Mouse (Mus musculus) MEL (cell line): ENCODE measurements around the gene Vti1b. TPM values are rescaled to one million over a fixed set of nuclear protein-coding genes. Genes with fewer than 3 reads are reported as not detected.

ENCODE experiments used
- DNase-seq: peaks from one replicate; pipeline ENCODE4 v3.0.0; 2011; ENCODE audit warnings: low read depth, low spot score
- H3K27ac ChIP-seq: 2 replicates; pipeline ENCODE4 v1.5.1; 2012; ENCODE audit warnings: low read depth, mild to moderate bottlenecking, control low read depth, low read length, moderate library complexity; ENCODE audit not compliant: control insufficient read depth
- H3K27me3 ChIP-seq, 2 experiments: fragments of 150-350 bp in 1 of 2; sonication (generic) in 1 of 2; 2 replicates each; pipeline ENCODE4 v1.6.1; 2012; ENCODE audit warnings: low read length in 2 of 2, mild to moderate bottlenecking in 2 of 2, improper control_type of control experiment in 1 of 2, moderate library complexity in 1 of 2; ENCODE audit not compliant: insufficient read depth in 2 of 2, control insufficient read depth in 1 of 2
- H3K36me3 ChIP-seq, 2 experiments: 2 replicates each; pipeline ENCODE4 v1.6.1; 2012 to 2014; ENCODE audit warnings: low read length in 2 of 2, improper control_type of control experiment in 1 of 2, inconsistent platforms in 1 of 2, mild to moderate bottlenecking in 1 of 2; ENCODE audit not compliant: insufficient read depth in 2 of 2, control insufficient read depth in 1 of 2
- H3K4me1 ChIP-seq, 2 experiments: fragments of 150-350 bp in 1 of 2; sonication (generic) in 1 of 2; 2 replicates each; pipeline ENCODE4 v1.6.1; 2012; ENCODE audit warnings: low read length in 2 of 2, improper control_type of control experiment in 1 of 2, mild to moderate bottlenecking in 1 of 2; ENCODE audit not compliant: insufficient read depth in 2 of 2, control insufficient read depth in 1 of 2
- H3K4me3 ChIP-seq, 2 experiments: fragments of 150-350 bp in 1 of 2; sonication (generic) in 1 of 2; 2 replicates each; pipeline ENCODE4 v1.5.1; 2012; ENCODE audit warnings: low read depth in 2 of 2, low read length in 2 of 2, mild to moderate bottlenecking in 2 of 2, moderate library complexity in 2 of 2, control low read depth in 1 of 2, improper control_type of control experiment in 1 of 2; ENCODE audit not compliant: control insufficient read depth in 1 of 2, insufficient read depth in 1 of 2
- H3K79me2 ChIP-seq: 2 replicates; pipeline ENCODE4 v1.6.1; 2012; ENCODE audit warnings: mild to moderate bottlenecking, low read length, moderate library complexity; ENCODE audit not compliant: control insufficient read depth, poor library complexity, insufficient read depth
- H3K9ac ChIP-seq: 2 replicates; pipeline ENCODE4 v1.6.1; 2012; ENCODE audit warnings: low read depth, mild to moderate bottlenecking, control low read depth, low read length, moderate library complexity; ENCODE audit not compliant: control insufficient read depth, poor library complexity, severe bottlenecking
- H3K9me3 ChIP-seq: fragments of 150-350 bp; sonication (generic); replicated peaks from 2 replicates; pipeline ENCODE4 v1.6.1; 2012; ENCODE audit warnings: mild to moderate bottlenecking, low read length, improper control_type of control experiment, moderate library complexity; ENCODE audit not compliant: insufficient read depth
- CHD1 ChIP-seq: IDR thresholded peaks from 2 replicates; pipeline ENCODE4 v1.6.1; 2012; ENCODE audit warnings: low read depth, mild to moderate bottlenecking, inconsistent platforms, low read length, improper control_type of control experiment
- CTCF ChIP-seq, 3 experiments: IDR thresholded peaks in 2 of 3; conservative IDR thresholded peaks in 1 of 3; 2 replicates each; pipeline ENCODE4 v1.5.1; 2011 to 2012; ENCODE audit warnings: low read length in 3 of 3, low read depth in 2 of 3, mild to moderate bottlenecking in 2 of 3, improper control_type of control experiment in 1 of 3, inconsistent platforms in 1 of 3, mixed read lengths in 1 of 3, moderate library complexity in 1 of 3; ENCODE audit not compliant: control insufficient read depth in 1 of 3, insufficient read depth in 1 of 3, poor library complexity in 1 of 3, severe bottlenecking in 1 of 3
- ELF1 ChIP-seq: IDR thresholded peaks from 2 replicates; pipeline ENCODE4 v1.6.1; 2014; ENCODE audit warnings: low read depth, mild to moderate bottlenecking, inconsistent platforms, low read length, improper control_type of control experiment, moderate library complexity
- ETS1 ChIP-seq: IDR thresholded peaks from 2 replicates; pipeline ENCODE4 v1.6.1; 2012; ENCODE audit warnings: low read depth, mild to moderate bottlenecking, inconsistent platforms, low read length, improper control_type of control experiment, moderate library complexity
- GABPA ChIP-seq: IDR thresholded peaks from 2 replicates; pipeline ENCODE4 v1.6.1; 2012; ENCODE audit warnings: low read depth, mild to moderate bottlenecking, inconsistent platforms, low read length, improper control_type of control experiment, moderate library complexity
- JUND ChIP-seq: IDR thresholded peaks from 2 replicates; pipeline ENCODE4 v1.6.1; 2011; ENCODE audit warnings: low read depth, mild to moderate bottlenecking, improper control_type of control experiment, low read length
- KAT2A ChIP-seq: conservative IDR thresholded peaks from 2 replicates; pipeline ENCODE4 v1.6.1; 2012; ENCODE audit warnings: low read depth, low read length, improper control_type of control experiment, inconsistent platforms
- MAFK ChIP-seq: IDR thresholded peaks from 2 replicates; pipeline ENCODE4 v1.6.1; 2011; ENCODE audit warnings: low read depth, mild to moderate bottlenecking, low read length, improper control_type of control experiment, borderline replicate concordance
- MAZ ChIP-seq: IDR thresholded peaks from 2 replicates; pipeline ENCODE4 v1.6.1; 2012; ENCODE audit warnings: low read depth, mild to moderate bottlenecking, inconsistent platforms, low read length, improper control_type of control experiment
- MEF2A ChIP-seq: IDR thresholded peaks from 2 replicates; pipeline ENCODE4 v1.6.1; 2014; ENCODE audit warnings: low read depth, mild to moderate bottlenecking, inconsistent platforms, low read length, improper control_type of control experiment; ENCODE audit not compliant: poor library complexity, insufficient replicate concordance, severe bottlenecking; ENCODE audit errors: extremely low read depth
- MXI1 ChIP-seq: IDR thresholded peaks from 2 replicates; pipeline ENCODE4 v1.6.1; 2011; ENCODE audit warnings: mild to moderate bottlenecking, low read depth, low read length, improper control_type of control experiment
- MYB ChIP-seq: IDR thresholded peaks from 2 replicates; pipeline ENCODE4 v1.6.1; 2011; ENCODE audit warnings: mild to moderate bottlenecking, low read depth, low read length, improper control_type of control experiment
- MYC ChIP-seq: IDR thresholded peaks from 2 replicates; pipeline ENCODE4 v1.6.1; 2011; ENCODE audit warnings: low read depth, mild to moderate bottlenecking, low read length, improper control_type of control experiment, moderate library complexity
- NELFE ChIP-seq: IDR thresholded peaks from 2 replicates; pipeline ENCODE4 v1.6.1; 2011; ENCODE audit warnings: low read depth, low read length, improper control_type of control experiment
- NRF1 ChIP-seq: IDR thresholded peaks from 2 replicates; pipeline ENCODE4 v1.6.1; 2014; ENCODE audit warnings: low read depth, mild to moderate bottlenecking, inconsistent platforms, low read length, improper control_type of control experiment, moderate library complexity; ENCODE audit not compliant: poor library complexity, insufficient read depth, severe bottlenecking
- POLR2AphosphoS2 ChIP-seq: IDR thresholded peaks from 2 replicates; pipeline ENCODE4 v1.6.1; 2011; ENCODE audit warnings: low read length, improper control_type of control experiment
- POLR2AphosphoS5 ChIP-seq: IDR thresholded peaks from 2 replicates; pipeline ENCODE4 v1.6.1; 2012; ENCODE audit warnings: low read depth, borderline replicate concordance, mild to moderate bottlenecking, inconsistent platforms, low read length, moderate library complexity, mixed read lengths
- SIN3A ChIP-seq: IDR thresholded peaks from 2 replicates; pipeline ENCODE4 v1.6.1; 2012; ENCODE audit warnings: low read length, improper control_type of control experiment, inconsistent platforms
- USF1 ChIP-seq: IDR thresholded peaks from 2 replicates; pipeline ENCODE4 v1.6.1; 2014; ENCODE audit warnings: low read depth, mild to moderate bottlenecking, inconsistent platforms, low read length, improper control_type of control experiment, moderate library complexity
- ZC3H11A ChIP-seq: IDR thresholded peaks from 2 replicates; pipeline ENCODE4 v1.6.1; 2012; ENCODE audit warnings: low read depth, mild to moderate bottlenecking, inconsistent platforms, low read length, improper control_type of control experiment
- polyA plus RNA-seq, 2 experiments: library from polyadenylated mRNA; stranded (reverse) in 1 of 2; unstranded in 1 of 2; fragments of >175 nt in 1 of 2; fragments of >200 nt in 1 of 2; gene quantifications; 2 replicates each; pipeline versions ENCODE4 v1.2.1 to v1.2.4; 2012; ENCODE audit warnings: low replicate concordance in 2 of 2, low read depth in 1 of 2; ENCODE audit not compliant: insufficient read length in 2 of 2, insufficient read depth in 1 of 2, missing spikeins in 1 of 2
- total RNA-seq: library from RNA; depleted of rRNA; stranded (reverse); fragments of 300-350 nt; gene quantifications from 2 replicates; pipeline ENCODE4 v1.2.3, GENCODE M21; 2012

The Vti1b gene
- total and polyA plus RNA-seq, 3 experiments: 54.3 to 69.8 TPM; not detected in 1

DNA sequence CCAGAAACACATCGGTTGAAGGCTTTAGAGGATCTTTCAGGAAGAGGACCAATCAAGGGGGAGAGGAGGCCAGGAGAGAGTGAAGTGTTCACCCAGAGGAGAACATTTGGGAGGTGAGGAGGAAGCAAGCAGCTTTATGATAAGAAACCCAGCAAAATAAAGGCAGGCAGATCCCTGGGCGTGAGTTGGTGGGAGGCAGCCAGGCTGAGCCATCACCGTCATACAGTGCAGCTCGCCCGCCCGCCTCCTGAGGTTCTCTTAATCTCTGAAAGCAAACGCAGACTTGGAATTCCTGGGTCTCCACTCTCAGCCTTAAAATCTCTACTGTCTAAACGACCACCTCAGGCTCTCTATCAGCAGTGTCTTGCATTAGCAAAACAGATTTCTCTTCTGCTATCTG is 37.8 kb downstream of the Vti1b start:
- H3K4me1 ChIP-seq: no peaks in the 10 kb centered on the region
- TF ChIP-seq ZC3H11A: no peak
- TF ChIP-seq ETS1: no peak
- no peak for TF ChIP-seq CHD1
- no peak for TF ChIP-seq ELF1
- no peak for TF ChIP-seq MAFK
- no peak for TF ChIP-seq MYC
- H3K4me3 ChIP-seq: no peak overlapping the region
- peak; percentile 21 for DNase-seq
- H3K36me3 ChIP-seq: 0 out of 4 replicates have a peak, but pooled peaks cover 0 to 4% of the 10 kb centered on the region in 2 experiments
- no peaks in the 10 kb centered on the region for H3K79me2 ChIP-seq
- peaks cover 3 to 13% of the 10 kb centered on the region in 2 experiments for H3K27me3 ChIP-seq
- no peak overlapping the region for H3K9ac ChIP-seq
- H3K9me3 ChIP-seq: no peaks in the 10 kb centered on the region
- no peak overlapping the region for H3K27ac ChIP-seq

DNA sequence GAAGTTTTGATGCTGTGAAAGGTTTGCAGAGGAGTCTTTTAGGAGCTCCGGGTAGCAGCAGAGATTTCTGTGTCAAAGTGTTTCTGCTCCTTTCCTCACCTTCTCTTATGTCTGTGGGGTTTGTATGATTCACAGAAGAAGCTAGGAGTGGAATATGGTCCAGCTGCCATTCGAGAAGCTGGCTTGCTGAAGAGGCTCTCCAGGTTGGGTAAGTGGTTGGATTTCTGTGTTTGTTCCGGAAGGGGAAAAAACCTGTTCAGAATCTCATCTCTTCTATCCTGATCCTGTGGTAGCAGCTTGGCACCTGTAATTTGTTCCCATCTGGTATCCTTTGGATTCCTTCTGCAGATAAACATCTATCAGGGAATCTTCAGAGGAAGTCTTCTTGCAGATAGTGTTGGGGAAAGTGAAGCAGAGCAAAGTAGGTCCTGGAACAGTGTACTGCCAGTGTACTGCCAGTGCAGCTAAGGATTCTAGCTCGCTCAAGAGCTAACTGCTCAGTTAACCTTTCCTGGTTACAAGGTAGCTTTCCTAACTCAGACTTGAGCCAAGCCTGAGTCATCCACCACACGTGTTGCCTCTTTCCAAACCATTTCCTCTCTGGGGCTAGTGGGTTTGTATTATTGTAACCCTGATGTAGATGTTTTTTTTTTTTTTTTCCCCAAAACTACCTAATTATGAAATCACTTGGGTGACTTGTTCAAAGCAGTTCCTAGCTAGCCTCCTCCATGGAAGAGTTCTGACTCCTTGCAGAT is 40.6 kb downstream of the Vti1b start:
- Histone ChIP-seq H3K9ac (no peak overlapping the region), H3K79me2 (no peaks in the 10 kb centered on the region), H3K27me3 (peaks cover 3 to 12% of the 10 kb centered on the region in 2 experiments), H3K27ac (no peak overlapping the region), H3K36me3 (no peaks in the 10 kb centered on the region), H3K4me3 (no peak overlapping the region), H3K4me1 (no peaks in the 10 kb centered on the region), H3K9me3 (no peaks in the 10 kb centered on the region)
- DNase-seq: no peak
- TF ChIP-seq JUND (no peak), MXI1 (no peak), MEF2A (no peak), KAT2A (no peak), USF1 (no peak), GABPA (no peak), POLR2AphosphoS2 (no peak), MYB (no peak), POLR2AphosphoS5 (no peak), SIN3A (no peak), MAZ (no peak), NRF1 (no peak), CTCF (IDR thresholded peaks at IDR 0.05 in 2 of 3, conservative IDR thresholded peaks at IDR 0.05 in 1 of 3; ENCODE audit: control insufficient read depth in 1 of 3, insufficient read depth in 1 of 3, low read depth in 2 of 3, low read length in 3 of 3, poor library complexity in 1 of 3, severe bottlenecking in 1 of 3) (no peak), NELFE (no peak), MYC (no peak)
